Mouse (Mus musculus) heart, embryonic 13.5 days (tissue): Measurements from ENCODE around the gene Dus3l. TPM values are rescaled to one million over a fixed set of nuclear protein-coding genes. Genes with fewer than 3 reads are reported as not detected.

Experiments used
- polyA plus RNA-seq: library from polyadenylated mRNA; unstranded; fragments of >200 nt; fragmentation: Nextera tagmentation; extraction: Ambion mirVana; gene quantifications from 2 replicates; pipeline ENCODE4 v1.2.1, GENCODE M21; 2015

Dus3l gene
- polyA plus RNA-seq, 1 experiment from 2014 or later, result 31.9 TPM

Other genes starting within 250 kb of the Dus3l start
- 0.19 and 0.37 TPM in 2 replicates for gene Gm20219, start 210.4 kb upstream of the Dus3l start, polyA plus RNA-seq
- gene Safb2, start 180.2 kb upstream of the Dus3l start, polyA plus RNA-seq, result 50.2 and 50.4 TPM in 2 replicates
- gene Safb, start 179.9 kb upstream of the Dus3l start, polyA plus RNA-seq, result 66.9 and 68.1 TPM in 2 replicates
- gene 2410015M20Rik, start 155.0 kb upstream of the Dus3l start, polyA plus RNA-seq, result 273 and 332 TPM in 2 replicates
- gene Rpl36, start 151.3 kb upstream of the Dus3l start, polyA plus RNA-seq, result 1,294 and 1,391 TPM in 2 replicates
- gene Lonp1, start 137.9 kb upstream of the Dus3l start, polyA plus RNA-seq, result 54.4 and 58.9 TPM in 2 replicates
- gene Catsperd, start 136.6 kb upstream of the Dus3l start, polyA plus RNA-seq, result 0.22 and 0.40 TPM in 2 replicates
- 58.8 and 66.6 TPM in 2 replicates for gene Ranbp3, start 91.5 kb upstream of the Dus3l start, polyA plus RNA-seq
- 783 and 886 TPM in 2 replicates for gene Ndufa11, start 47.0 kb upstream of the Dus3l start, polyA plus RNA-seq
- 12.7 and 13.3 TPM in 2 replicates for gene Vmac, start 46.7 kb upstream of the Dus3l start, polyA plus RNA-seq
- gene Nrtn, start 7.2 kb upstream of the Dus3l start, polyA plus RNA-seq, result 7.9 and 8.6 TPM in 2 replicates
- gene Prr22, start 5.5 kb downstream of the Dus3l start, polyA plus RNA-seq, result 0.78 and 1.0 TPM in 2 replicates
- 4.7 and 4.9 TPM in 2 replicates for gene Rfx2, start 66.3 kb downstream of the Dus3l start, polyA plus RNA-seq
- not detected in 2 replicates for gene Acsbg2, start 109.7 kb downstream of the Dus3l start, polyA plus RNA-seq
- 0.24 and 0.37 TPM in 2 replicates for gene 1700061G19Rik, start 110.7 kb downstream of the Dus3l start, polyA plus RNA-seq
- 32.6 and 34.8 TPM in 2 replicates for gene Mllt1, start 170.7 kb downstream of the Dus3l start, polyA plus RNA-seq
- gene Acer1, start 217.4 kb downstream of the Dus3l start, polyA plus RNA-seq, result 0.06 TPM in 1 of 2 replicates, not detected in the other
- 110 and 125 TPM in 2 replicates for gene Clpp, start 225.5 kb downstream of the Dus3l start, polyA plus RNA-seq
- 45.7 and 56.8 TPM in 2 replicates for gene Alkbh7, start 232.6 kb downstream of the Dus3l start, polyA plus RNA-seq
- gene Pspn, start 235.3 kb downstream of the Dus3l start, polyA plus RNA-seq, result 0.35 TPM in 1 of 2 replicates, not detected in the other
- 32.8 and 35.1 TPM in 2 replicates for gene Gtf2f1, start 246.5 kb downstream of the Dus3l start, polyA plus RNA-seq
- 0.37 and 0.48 TPM in 2 replicates for gene Gm17949, start 246.7 kb downstream of the Dus3l start, polyA plus RNA-seq